Mouse (Mus musculus) erythroid progenitor cell, adult 5-6 weeks (primary cell): ENCODE data around the gene Supt4a. TPM values are rescaled to one million over a fixed set of nuclear protein-coding genes. Genes with fewer than 3 reads are reported as not detected.
A peak's percentile ranks its signal among the peaks of the same experiment; 100 is the strongest.

Experiments used
- ATAC-seq: replicated peaks from 2 replicates; pipeline ENCODE4 v1.8.0; 2016; ENCODE audit warnings: moderate number of reproducible peaks, mild to moderate bottlenecking, moderate TSS enrichment, inconsistent platforms; ENCODE audit not compliant: poor library complexity, low FRiP score, severe bottlenecking
- total RNA-seq, 2 experiments: library from RNA; stranded (forward) in 1 of 2; stranded (reverse) in 1 of 2; fragments of 150-400 nt in 1 of 2; fragments of 186-747, 209-891 nt in 1 of 2; gene quantifications; 2 replicates each; pipeline versions ENCODE4 v1.2.3 to v1.2.4; 2015 to 2017; ENCODE audit warnings: low replicate concordance in 2 of 2

Gene Supt4a
- total RNA-seq, 2 experiments from 2014 or later, result 27.0 to 101 TPM

DNA sequence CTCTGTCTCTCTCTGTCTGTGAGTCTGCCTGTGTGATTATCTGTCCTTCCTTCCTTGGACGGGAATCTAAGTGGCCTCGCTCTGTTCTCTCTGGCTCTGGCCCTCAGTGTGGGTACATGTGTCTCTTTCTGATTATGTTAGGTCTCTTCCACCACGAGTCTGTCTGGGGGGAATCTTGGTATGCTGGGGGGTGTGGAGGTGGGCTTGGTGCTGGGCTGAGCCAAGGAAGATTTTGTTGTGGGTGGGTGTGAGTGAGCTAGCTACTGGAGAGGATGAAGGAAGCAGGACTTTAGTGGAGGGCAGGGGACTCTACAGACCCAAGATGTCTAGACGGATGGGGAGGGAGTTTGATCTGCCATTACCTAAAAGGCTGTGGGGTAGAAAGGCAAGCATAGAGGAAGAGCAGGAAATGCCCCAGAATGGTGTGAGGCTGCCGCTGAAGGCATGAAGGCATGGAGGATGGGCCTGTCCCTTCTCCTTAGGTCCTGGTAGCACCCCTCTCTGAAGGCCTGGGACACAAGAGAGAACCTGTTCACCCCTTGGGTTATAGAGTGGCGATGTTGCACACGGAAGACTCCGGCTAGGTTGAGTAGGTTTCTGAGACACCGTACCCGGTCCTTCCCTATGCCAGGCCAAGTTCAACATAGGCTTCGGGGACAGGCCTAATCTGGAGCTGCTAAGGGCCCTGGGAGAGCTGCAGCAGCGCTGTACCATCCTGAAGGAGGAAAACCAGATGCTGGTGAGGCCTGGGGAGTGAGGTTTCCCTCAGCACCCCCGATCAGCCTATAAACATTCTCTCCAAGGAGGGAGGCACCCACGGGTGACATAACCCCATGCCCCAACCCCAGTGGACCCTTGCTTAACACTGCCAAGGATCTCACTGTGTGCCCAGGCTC is 24.7 kb downstream of the Supt4a start:
- ATAC-seq, result no peak

DNA sequence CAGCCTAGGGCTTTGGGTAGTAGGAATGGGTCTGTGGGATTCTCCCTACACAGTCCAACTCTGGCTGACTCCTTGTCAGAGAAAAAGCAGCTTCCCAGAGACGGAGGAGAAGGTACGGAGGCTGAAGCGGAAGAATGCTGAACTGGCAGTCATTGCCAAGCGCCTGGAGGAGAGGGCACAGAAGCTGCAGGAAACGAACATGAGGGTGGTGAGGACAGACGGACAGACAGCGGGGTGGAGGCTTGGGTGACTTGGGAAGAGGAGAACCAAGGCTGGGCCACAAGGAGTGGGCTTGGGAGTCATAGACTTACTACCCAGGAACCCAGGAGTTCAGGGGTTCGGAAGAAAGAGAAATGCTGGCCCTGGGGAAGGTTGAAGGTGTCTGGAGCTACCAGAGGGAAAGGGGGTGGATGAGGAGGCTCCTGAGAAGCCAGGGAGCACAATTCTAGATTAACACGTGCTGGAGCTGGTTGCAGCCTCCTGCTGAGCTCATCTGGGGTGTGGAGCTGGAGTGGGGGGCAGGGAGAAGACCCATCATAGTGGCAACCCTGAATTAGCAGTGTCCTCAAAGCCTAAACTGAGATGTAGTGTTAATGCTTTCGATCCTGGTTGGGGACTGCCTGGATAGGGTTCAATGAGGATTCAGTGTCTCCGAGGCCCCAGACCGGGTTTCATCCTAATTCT is 25.5 kb downstream of the Supt4a start:
- no peak for ATAC-seq

DNA sequence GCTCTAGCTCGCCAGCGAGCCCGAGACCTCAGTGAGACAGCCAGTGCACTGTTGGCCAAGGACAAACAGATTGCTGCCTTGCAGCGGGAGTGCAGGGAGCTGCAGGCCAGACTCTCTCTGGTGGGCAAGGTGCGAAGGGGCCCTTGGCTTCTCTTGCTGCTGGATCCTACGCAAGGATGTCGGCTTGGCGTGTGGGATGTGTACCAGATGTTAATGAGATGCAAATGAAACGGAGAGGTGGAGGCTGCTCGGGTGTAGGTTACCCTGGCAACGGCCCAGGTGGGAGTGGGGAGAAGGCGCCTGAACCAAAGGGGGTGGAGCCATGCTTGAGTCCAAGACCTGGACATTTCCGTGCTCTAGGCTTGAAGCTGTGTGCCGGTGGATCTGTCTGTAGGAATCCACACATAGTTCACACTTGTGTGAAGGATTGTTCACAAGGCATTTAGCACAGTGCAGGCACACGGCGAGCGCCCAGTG is 26.2 kb downstream of the Supt4a start:
- ATAC-seq, result no peak

DNA sequence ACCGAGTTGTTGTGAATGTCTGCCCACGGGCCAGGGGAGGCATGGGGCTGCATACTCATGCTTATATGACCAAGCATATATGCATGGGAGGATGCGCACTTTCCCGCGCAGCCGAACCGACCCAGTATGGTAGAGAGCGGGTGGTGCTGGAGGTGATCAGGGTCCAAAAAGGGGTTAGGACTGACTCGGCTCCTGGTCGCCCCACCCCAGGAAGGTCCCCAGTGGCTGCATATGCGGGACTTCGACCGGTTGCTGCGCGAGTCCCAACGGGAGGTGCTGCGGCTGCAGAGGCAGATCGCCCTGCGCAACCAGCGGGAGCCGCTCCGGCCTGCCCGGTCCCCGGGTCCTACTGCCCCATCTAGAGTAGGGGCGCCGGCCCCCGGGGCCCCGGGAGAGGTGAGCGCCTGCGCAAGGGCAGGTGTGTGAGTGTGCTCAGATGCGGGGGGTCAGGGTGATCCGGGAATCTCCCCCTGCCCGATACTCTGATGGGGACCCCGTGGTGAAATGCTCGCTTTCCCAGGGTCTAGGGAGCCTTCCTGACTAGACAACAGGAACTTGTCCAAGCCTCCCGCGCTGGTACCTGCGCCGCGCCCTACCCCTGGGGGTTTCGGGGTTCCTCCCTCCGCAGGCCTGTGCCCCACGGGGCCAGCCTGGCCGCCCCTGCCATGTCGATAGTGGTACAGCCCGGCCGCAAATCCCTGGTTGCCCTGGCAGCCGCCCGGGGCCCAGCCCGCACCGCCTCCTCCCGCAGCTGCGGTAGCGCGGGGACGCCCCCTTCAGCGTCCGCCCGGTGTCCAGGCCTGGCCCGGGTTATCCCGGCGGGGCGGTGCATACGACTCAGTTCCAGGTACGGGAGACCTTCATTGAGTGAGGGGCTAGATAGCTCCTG is 26.9 kb downstream of the Supt4a start:
- no peak for ATAC-seq

DNA sequence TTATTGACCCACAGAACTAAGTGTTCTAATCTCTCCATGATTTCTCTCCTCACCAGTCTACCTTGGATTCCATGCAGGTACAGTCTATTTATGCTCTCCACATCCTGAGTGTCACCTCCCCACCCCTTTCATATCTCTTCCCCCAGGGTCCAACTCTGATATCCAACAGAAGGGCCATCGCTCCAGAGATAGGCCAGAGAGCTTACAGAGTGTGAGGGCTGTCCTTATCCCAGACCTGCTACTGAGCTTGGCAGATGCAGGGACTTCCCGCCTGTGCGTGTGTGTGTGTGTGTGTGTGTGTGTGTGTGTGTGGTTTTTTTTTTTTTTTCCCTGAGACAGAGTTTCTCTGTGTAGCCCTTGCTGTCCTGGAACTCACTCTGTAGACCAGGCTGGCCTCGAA is 31.4 kb downstream of the Supt4a start:
- no peak for ATAC-seq

DNA sequence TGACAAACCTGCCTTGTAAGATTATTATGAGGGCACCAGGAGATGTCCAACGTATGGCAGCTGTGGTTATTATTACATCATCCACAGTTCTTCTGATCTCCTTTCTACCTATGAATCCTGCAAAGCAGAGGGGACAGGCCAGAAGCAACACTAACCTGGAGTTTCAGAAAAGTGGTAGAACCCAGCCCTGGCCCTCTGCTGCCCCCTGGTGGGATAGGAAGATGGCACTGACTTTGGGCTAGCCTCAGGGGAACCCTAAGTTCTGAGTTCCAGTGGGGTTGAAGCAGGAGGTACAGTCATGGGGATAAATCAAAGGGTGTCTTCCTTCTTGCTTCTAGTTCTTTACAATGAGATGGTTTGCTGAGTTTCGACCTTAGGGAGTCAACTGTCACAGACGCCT is 33.6 kb downstream of the Supt4a start:
- peak; percentile 77 for ATAC-seq

DNA sequence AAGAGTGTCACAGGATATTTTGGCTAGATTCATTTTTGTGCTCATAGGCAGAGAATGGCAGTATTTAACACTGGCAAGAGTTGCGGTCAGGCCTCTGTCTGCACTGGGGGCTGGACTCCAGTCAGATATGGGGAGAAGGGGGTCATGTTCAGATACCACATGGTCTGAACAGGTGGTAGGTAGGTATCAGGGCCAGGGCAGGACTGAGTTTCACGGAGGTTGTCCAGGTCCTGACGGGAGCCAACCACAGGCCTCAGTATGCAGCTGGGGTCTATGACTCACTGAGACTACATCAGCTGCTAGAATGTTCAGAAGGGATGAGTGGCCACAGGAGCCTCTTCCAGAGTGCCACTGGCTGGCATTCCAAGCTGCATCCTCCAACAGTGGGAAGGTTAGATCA is 35.0 kb downstream of the Supt4a start:
- ATAC-seq, result no peak

DNA sequence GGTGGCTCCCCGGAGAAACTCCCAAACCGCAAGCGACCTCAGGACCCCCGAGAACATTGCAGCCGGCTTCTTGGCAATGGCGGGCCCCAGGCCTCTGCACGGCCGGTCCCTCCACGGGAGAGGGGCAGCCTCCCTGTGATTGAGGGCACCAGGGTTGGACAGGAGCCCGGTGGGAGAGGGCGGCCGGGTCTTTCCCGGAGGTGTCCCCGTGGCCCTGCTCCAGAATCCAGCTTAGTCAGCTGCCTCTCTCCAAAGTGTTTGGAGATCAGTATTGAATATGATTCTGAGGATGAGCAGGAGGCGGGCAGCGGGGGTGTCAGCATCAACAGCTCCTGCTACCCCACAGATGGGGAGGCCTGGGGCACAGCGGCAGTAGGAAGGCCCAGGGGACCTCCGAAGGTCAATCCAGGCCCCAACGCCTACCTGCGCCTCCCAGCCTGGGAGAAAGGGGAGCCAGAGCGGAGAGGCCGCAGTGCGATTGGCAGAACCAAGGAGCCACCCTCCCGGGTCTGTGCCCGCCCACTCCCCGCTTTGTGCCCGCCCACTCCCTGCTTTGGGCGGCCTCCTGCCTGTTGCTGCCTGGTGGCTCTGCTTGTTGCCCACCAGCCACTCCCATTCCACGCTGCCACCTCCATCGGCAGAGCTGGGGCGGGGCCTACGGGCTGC is 40.9 kb downstream of the Supt4a start:
- ATAC-seq, result no peak; the same call in 1 of the 2 replicates

DNA sequence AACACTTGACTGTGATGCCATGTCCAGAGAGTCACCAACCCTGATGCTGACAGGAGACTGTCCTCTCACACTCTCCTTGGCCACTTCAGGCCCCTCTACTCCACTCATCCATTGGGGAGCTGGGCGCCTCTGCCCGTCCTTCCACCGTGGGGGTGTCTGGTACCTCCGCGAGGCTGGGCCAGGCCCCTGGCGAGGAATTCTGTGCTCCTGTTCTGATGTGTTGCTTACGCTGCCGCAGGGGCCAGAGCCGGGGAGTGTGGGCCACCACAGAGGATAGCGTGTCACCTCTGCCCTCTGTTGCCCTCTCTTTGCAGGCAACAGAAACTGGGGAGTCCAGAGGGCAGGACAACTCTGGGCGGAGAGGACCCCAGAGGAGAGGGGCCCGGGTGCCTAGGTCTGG is 41.6 kb downstream of the Supt4a start:
- no peak for ATAC-seq

DNA sequence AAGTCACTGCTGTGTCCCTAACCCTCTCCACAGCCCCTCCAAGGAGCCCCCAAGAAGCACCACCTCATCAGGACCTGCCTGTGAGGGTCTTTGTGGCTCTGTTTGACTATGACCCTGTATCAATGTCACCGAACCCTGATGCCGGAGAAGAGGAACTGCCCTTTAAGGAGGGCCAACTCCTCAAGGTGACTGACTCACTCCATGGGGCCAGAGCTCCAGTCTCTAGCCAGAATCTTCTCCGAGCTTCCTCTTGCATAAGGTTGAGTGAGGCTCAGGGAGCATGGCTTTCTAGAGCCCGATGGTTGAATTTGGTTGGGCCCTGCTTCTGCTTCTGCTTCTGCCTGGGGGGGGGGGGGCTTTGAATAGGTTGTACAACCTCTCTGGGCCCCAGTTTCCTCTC is 42.0 kb downstream of the Supt4a start:
- no peak for ATAC-seq

DNA sequence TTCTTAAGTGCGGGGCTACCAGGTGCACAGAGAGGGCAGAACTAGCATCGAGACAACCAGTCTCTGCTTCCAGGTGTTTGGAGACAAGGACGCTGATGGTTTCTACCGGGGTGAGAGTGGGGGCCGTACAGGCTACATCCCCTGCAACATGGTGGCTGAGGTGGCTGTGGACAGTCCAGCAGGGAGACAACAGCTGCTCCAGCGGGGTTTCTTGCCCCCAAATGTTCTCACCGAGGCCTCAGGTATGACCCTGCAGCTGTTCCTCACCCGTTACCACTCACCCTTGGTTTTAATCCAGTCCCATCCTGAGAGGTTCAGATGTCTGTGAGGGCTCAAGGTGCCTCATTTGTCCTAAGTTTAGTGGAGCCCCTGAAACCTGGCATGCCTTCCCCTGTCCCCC is 42.8 kb downstream of the Supt4a start:
- no peak for ATAC-seq

DNA sequence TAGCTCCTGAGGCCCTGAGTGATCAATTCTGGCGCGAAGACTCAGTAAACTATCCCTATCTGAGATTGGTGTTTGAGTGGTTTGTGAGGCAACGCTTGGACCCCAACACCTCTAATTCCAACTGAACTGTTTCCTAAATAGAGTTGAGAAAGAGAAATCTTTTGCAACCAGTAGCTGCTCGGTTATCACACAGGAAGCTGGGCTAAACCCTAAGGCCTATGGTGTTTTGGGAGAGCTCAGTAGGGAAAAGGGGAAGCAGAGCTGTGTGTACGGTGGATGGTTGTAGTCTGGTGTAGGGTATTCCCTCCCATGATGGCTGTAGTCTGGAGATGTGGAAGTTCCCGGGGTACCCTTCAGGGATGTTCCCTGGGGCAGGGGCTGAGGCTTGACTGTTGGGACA is 52.7 kb downstream of the Supt4a start:
- ATAC-seq, result no peak

Other genes starting within 250 kb of the Supt4a start
- not detected in 2 replicates for gene Gm11492, start 170.9 kb upstream of the Supt4a start, total RNA-seq (2015; ENCODE audit: low replicate concordance)
- not detected in 2 replicates for gene Gm11492, start 170.9 kb upstream of the Supt4a start, total RNA-seq (2017; ENCODE audit: low replicate concordance)
- gene Sept4, start 168.6 kb upstream of the Supt4a start, total RNA-seq (2015; ENCODE audit: low replicate concordance), result not detected in 2 replicates
- 2.7 and 4.7 TPM in 2 replicates for gene Sept4, start 168.6 kb upstream of the Supt4a start, total RNA-seq (2017; ENCODE audit: low replicate concordance)
- 5.4 and 15.1 TPM in 2 replicates for gene Mtmr4, start 145.4 kb upstream of the Supt4a start, total RNA-seq (2015; ENCODE audit: low replicate concordance)
- gene Mtmr4, start 145.4 kb upstream of the Supt4a start, total RNA-seq (2017; ENCODE audit: low replicate concordance), result 13.1 and 15.1 TPM in 2 replicates
- gene Hsf5, start 120.4 kb upstream of the Supt4a start, total RNA-seq (2015; ENCODE audit: low replicate concordance), result not detected in 2 replicates
- not detected in 2 replicates for gene Hsf5, start 120.4 kb upstream of the Supt4a start, total RNA-seq (2017; ENCODE audit: low replicate concordance)
- gene Rnf43, start 74.8 kb upstream of the Supt4a start, total RNA-seq (2015; ENCODE audit: low replicate concordance), result 0.36 and 2.1 TPM in 2 replicates
- 0.39 and 0.83 TPM in 2 replicates for gene Rnf43, start 74.8 kb upstream of the Supt4a start, total RNA-seq (2017; ENCODE audit: low replicate concordance)
- 6.7 and 8.6 TPM in 2 replicates for gene Tspoap1, start 23.0 kb downstream of the Supt4a start, total RNA-seq (2015; ENCODE audit: low replicate concordance)
- gene Tspoap1, start 23.0 kb downstream of the Supt4a start, total RNA-seq (2017; ENCODE audit: low replicate concordance), result 9.2 and 21.3 TPM in 2 replicates
- gene Mpo, start 56.0 kb downstream of the Supt4a start, total RNA-seq (2015; ENCODE audit: low replicate concordance), result 946 and 1,145 TPM in 2 replicates
- 341 and 501 TPM in 2 replicates for gene Mpo, start 56.0 kb downstream of the Supt4a start, total RNA-seq (2017; ENCODE audit: low replicate concordance)
- gene Lpo, start 90.7 kb downstream of the Supt4a start, total RNA-seq (2015; ENCODE audit: low replicate concordance), result not detected in 2 replicates
- gene Lpo, start 90.7 kb downstream of the Supt4a start, total RNA-seq (2017; ENCODE audit: low replicate concordance), result not detected in 2 replicates
- not detected in 2 replicates for gene Mks1, start 115.7 kb downstream of the Supt4a start, total RNA-seq (2015; ENCODE audit: low replicate concordance)
- not detected in 2 replicates for gene Mks1, start 115.7 kb downstream of the Supt4a start, total RNA-seq (2017; ENCODE audit: low replicate concordance)
- 13.0 and 18.4 TPM in 2 replicates for gene Epx, start 138.0 kb downstream of the Supt4a start, total RNA-seq (2015; ENCODE audit: low replicate concordance)
- 10.3 and 15.8 TPM in 2 replicates for gene Epx, start 138.0 kb downstream of the Supt4a start, total RNA-seq (2017; ENCODE audit: low replicate concordance)
- not detected in 2 replicates for gene Olfr462, start 154.7 kb downstream of the Supt4a start, total RNA-seq (2015; ENCODE audit: low replicate concordance)
- gene Olfr462, start 154.7 kb downstream of the Supt4a start, total RNA-seq (2017; ENCODE audit: low replicate concordance), result not detected in 2 replicates
- not detected in 2 replicates for gene Olfr463, start 159.8 kb downstream of the Supt4a start, total RNA-seq (2015; ENCODE audit: low replicate concordance)
- gene Olfr463, start 159.8 kb downstream of the Supt4a start, total RNA-seq (2017; ENCODE audit: low replicate concordance), result not detected in 2 replicates
- not detected in 2 replicates for gene Olfr464, start 183.4 kb downstream of the Supt4a start, total RNA-seq (2015; ENCODE audit: low replicate concordance)
- gene Olfr464, start 183.4 kb downstream of the Supt4a start, total RNA-seq (2017; ENCODE audit: low replicate concordance), result not detected in 2 replicates
- gene Dynll2, start 250.0 kb downstream of the Supt4a start, total RNA-seq (2015; ENCODE audit: low replicate concordance), result 8.4 and 10.1 TPM in 2 replicates
- gene Dynll2, start 250.0 kb downstream of the Supt4a start, total RNA-seq (2017; ENCODE audit: low replicate concordance), result 1.5 and 5.9 TPM in 2 replicates